Mouse (Mus musculus): ENCODE measurements around the gene Cep97. TPM values are rescaled to one million over a fixed set of nuclear protein-coding genes. Genes with fewer than 3 reads are reported as not detected.
A peak's percentile ranks its signal among the peaks of the same experiment; 100 is the strongest.

The Cep97 gene
- polyA plus RNA-seq, 1 experiment from 2014 or later, result 18.5 TPM

DNA sequence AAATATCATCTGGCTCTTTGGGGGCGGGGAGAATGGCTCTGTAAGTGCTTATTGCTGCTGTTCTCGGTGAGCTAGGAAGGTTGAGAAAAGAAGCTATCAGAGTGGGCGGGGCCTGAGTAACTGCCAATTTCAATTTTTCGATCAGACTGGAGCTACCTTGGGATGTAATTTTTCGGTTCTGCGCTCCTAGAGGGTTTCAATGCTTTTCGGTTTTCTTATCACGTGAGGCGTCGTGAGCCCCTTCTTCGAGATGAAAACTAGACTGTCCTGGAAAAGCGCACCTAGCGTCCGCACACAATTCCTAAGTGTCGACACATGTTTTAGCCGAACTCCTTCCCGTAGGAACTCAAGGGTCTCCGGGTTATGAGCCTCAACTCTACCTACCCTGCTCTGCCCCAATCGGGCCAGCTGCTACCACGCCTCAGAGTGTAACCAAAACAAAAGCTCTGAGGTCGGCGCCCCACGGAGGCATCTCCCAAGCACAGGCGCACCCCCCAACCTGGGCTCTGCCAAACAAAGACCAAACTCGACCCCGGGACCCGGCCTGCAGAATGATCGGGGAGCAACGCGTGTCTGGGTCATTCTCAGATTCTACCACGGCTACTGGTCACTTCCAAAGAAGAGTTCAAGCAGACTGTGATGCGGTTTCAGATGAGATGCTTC lies 843 bp downstream of the Cep97 start:
- H3K4me3 ChIP-seq, result peak overlapping the region; percentile 80
- peak overlapping the region; percentile 94 for H3K27ac ChIP-seq (replicated peaks)
- H3K9me3 ChIP-seq (replicated peaks), result no peaks in the 10 kb centered on the region
- DNase-seq (ENCODE audit: low spot score), result no peak
- peaks cover 8% of the 10 kb centered on the region for H3K4me1 ChIP-seq
- H3K36me3 ChIP-seq, result peaks cover 18% of the 10 kb centered on the region
- 2% methylated on average over 32 of the region's 32 CpGs for WGBS
- H3K27me3 ChIP-seq (ENCODE audit: low read depth, poor library complexity, severe bottlenecking), result no peaks in the 10 kb centered on the region

DNA sequence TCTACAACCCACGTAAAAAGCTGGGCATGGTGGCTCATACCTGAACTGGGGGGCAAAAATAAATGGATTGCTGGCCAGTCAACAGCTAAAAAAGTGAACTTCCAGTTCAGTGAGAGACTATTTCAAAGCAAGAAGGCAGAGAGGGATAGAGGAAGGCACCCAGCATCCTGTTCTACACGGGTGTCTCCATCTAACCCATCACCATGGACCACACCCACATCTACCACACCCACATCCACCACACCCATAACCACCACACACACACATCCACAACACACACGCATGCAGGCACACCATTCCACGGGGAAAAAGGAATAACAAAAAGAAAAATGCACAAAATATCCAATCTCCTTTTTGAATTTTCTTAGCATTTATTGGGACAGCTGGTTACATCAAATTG lies 10.6 kb downstream of the Cep97 start:
- Histone ChIP-seq H3K27me3 (ENCODE audit: low read depth, poor library complexity, severe bottlenecking) (no peaks in the 10 kb centered on the region), H3K36me3 (peaks cover 94% of the 10 kb centered on the region), H3K27ac (replicated peaks) (no peak overlapping the region), H3K9me3 (replicated peaks) (no peaks in the 10 kb centered on the region), H3K4me3 (no peak overlapping the region), H3K4me1 (no peaks in the 10 kb centered on the region)
- WGBS, result 89% methylated on average over 4 of the region's 4 CpGs
- no peak for DNase-seq (ENCODE audit: low spot score)

DNA sequence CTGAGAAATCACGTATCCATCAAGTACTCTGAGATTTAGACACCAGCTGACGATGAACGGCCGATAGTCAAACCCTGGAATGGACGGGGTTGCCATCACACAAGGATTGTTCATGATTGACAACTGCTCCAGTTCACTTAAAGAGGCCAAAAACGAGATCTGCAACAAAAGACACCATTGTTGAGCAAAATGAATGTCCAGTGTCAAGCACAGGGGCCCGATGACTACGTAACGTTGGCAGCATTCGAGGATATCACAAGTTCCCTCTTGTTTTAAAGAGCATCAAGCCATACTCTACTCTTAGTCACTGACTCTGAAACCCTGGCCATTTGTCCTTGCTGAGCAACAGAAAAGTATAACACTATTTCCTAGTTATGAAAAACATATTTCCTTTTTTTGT lies 12.6 kb downstream of the Cep97 start:
- no peaks in the 10 kb centered on the region for H3K4me1 ChIP-seq
- H3K36me3 ChIP-seq, result peaks cover 94% of the 10 kb centered on the region
- DNase-seq (ENCODE audit: low spot score), result no peak
- no peaks in the 10 kb centered on the region for H3K9me3 ChIP-seq (replicated peaks)
- 95% methylated on average over 10 of the region's 10 CpGs for WGBS
- no peak overlapping the region for H3K27ac ChIP-seq (replicated peaks)
- no peak overlapping the region for H3K4me3 ChIP-seq
- H3K27me3 ChIP-seq (ENCODE audit: low read depth, poor library complexity, severe bottlenecking), result no peaks in the 10 kb centered on the region

DNA sequence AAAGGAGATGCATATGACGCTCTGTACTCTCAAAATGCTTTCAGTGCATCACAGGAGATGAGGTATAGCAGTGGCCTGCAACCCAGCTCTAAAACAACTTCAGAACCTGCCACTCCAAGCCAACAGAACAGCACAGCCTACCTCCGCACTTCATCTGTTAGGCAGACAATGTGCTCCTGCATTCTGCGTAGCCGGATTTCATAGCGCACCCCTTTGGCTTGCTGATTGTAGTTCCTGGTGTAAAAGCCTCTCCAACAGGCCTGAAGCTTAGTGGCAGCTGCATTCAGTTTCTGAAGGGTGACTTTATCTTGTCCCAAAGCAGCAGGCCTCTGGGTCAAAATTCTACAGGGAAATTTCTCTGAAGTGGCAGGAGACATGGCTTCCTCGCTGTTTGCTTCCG lies 19.9 kb downstream of the Cep97 start:
- H3K27me3 ChIP-seq (ENCODE audit: low read depth, poor library complexity, severe bottlenecking), result no peaks in the 10 kb centered on the region
- no peak for DNase-seq (ENCODE audit: low spot score)
- H3K4me1 ChIP-seq, result no peaks in the 10 kb centered on the region
- peaks cover 99% of the 10 kb centered on the region for H3K36me3 ChIP-seq
- H3K9me3 ChIP-seq (replicated peaks), result no peaks in the 10 kb centered on the region
- no peak overlapping the region for H3K4me3 ChIP-seq
- H3K27ac ChIP-seq (replicated peaks), result no peak overlapping the region
- WGBS, result 96% methylated on average over 7 of the region's 7 CpGs

DNA sequence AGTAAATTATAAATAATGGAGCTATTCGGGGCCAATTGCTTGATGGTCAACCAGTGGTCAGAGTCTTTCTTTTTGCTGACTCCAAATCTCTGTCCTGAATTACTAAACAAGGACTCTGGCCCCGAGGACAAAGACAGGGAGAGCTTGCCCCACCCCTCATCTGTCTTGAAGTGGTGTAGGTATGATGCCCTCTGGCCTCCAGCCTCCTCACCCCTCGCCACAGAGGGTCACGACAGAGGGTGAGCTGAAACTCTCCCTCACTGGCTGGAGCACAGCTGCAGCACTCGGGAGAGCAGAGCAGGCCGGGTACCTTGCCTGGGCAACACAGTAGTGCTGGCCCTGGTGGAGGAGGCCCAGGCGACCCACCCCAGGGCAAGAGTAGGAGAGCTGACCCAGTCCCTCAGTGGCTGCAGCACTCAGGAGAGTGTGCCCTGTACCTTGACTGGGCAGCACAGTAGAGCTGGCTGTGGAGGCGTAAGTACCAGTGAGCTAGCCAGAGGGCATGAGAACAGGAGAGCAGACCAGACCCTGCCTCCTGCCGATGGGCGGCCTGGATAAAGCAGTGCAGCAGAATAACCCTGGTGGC lies 24.4 kb downstream of the Cep97 start:
- 93% methylated on average over 10 of the region's 10 CpGs for WGBS
- no peak overlapping the region for H3K27ac ChIP-seq (replicated peaks)
- no peaks in the 10 kb centered on the region for H3K27me3 ChIP-seq (ENCODE audit: low read depth, poor library complexity, severe bottlenecking)
- H3K4me3 ChIP-seq, result no peak overlapping the region
- no peak for DNase-seq (ENCODE audit: low spot score)
- H3K36me3 ChIP-seq, result peaks cover 97% of the 10 kb centered on the region
- no peaks in the 10 kb centered on the region for H3K4me1 ChIP-seq
- no peaks in the 10 kb centered on the region for H3K9me3 ChIP-seq (replicated peaks)

DNA sequence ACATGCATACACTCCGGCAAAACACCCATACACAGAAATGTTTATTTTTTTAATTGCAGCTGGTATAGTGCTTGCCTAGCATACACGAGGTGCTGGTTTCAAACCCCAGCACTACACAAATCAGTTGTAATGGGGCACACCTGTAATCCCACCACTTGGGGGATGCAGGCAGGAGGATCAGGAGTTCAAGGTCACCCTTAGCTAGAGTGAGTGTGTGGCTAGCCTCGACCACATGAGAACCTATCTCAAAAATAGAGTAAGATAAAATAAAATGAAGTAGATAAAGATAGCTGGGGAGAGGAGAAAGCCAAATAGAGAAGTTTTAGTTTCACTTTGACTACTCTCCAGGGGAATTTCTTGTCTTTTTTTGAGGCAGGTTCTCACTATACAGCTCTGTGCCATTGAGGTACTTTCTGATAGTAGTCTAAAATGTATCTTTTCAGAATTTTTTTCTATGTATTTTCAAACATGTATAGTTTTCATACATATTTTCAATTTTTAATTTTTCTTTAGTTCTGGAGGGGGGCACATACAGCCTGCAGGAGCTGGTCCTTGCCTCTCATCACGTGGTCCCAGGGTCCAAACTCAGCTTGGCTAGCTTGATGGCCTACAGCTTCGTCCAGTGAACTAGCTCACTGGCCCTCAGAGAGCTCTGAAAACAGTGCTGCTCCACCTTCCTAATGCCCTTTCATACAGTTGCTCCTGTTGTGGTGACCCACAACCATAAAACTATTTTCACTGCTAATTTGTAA lies 27.6 kb downstream of the Cep97 start:
- no peaks in the 10 kb centered on the region for H3K9me3 ChIP-seq (replicated peaks)
- WGBS, result 92% methylated on average over 5 of the region's 5 CpGs
- no peaks in the 10 kb centered on the region for H3K4me1 ChIP-seq
- H3K4me3 ChIP-seq, result no peak overlapping the region
- peaks cover 96% of the 10 kb centered on the region for H3K36me3 ChIP-seq
- no peak for DNase-seq (ENCODE audit: low spot score)
- no peaks in the 10 kb centered on the region for H3K27me3 ChIP-seq (ENCODE audit: low read depth, poor library complexity, severe bottlenecking)
- H3K27ac ChIP-seq (replicated peaks), result no peak overlapping the region

DNA sequence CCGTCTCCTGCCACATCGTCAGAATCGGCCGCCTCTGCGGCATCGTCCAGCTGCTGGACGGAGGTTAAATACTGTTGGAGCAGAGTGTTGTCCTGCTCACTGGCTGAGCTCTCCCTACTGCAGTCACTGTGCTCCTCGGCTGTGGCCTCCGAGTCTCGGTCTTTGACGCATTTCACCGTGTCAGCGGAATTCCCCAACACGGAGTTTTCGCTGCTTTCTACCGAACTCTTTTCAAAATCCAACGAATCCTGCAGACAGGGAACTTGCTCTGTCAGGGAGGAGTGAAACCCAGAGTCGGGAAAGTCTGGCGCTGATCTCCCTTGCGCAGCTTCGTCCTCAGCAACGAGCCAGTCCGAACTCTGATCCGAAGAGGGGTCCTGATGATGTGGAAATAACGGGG lies 29.3 kb downstream of the Cep97 start:
- H3K36me3 ChIP-seq, result peaks cover 87% of the 10 kb centered on the region
- no peaks in the 10 kb centered on the region for H3K27me3 ChIP-seq (ENCODE audit: low read depth, poor library complexity, severe bottlenecking)
- WGBS, result 91% methylated on average over 25 of the region's 25 CpGs
- no peak for DNase-seq (ENCODE audit: low spot score)
- H3K4me3 ChIP-seq, result no peak overlapping the region
- H3K27ac ChIP-seq (replicated peaks), result no peak overlapping the region
- no peaks in the 10 kb centered on the region for H3K9me3 ChIP-seq (replicated peaks)
- no peaks in the 10 kb centered on the region for H3K4me1 ChIP-seq

DNA sequence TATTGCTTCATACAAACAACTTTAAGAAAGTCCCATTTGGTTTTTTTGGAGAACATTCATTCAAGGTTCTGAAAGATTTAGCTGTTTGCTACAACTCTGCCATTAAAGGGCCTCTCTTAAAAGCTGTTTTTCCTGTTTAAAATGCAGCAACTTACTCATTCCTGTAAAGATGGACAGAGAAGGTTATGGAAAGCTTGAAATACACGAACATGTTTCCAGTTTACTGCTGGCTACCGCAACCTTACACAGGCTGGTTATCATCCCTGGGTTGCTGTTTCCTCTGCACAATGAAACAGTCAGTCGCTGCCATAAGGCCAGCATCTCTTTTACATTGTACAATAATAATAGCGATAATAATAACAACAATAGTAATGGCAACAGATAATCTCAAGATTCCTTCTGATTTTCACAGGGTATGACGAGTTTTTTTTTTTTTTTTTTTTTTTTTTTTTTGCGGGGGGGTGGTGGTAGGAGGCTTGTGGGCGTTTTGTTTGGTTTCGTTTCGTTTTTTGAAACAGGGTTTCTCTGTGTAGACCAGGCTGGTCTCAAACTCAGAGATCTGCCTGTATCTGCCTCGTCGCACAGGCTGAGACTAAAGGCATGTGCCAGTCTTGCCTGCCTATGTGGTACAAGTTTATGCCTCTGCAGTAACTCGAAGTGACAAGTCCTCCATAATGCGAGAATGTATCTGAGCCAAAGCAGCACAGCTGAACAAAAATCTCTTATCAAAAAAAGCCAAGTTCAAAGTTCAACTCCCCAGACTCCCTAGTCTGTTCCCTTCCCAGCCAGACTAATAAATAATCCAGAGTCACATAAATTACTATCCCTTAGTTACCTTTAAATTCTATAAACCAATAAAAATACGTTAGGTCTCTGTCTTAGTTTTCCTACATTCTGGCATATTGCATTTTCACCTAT lies 32.6 kb downstream of the Cep97 start:
- WGBS, result 90% methylated on average over 14 of the region's 14 CpGs
- no peak for DNase-seq (ENCODE audit: low spot score)
- H3K36me3 ChIP-seq, result peaks cover 63% of the 10 kb centered on the region
- no peaks in the 10 kb centered on the region for H3K4me1 ChIP-seq
- no peaks in the 10 kb centered on the region for H3K9me3 ChIP-seq (replicated peaks)
- H3K27me3 ChIP-seq (ENCODE audit: low read depth, poor library complexity, severe bottlenecking), result no peaks in the 10 kb centered on the region
- no peak overlapping the region for H3K4me3 ChIP-seq
- no peak overlapping the region for H3K27ac ChIP-seq (replicated peaks)

DNA sequence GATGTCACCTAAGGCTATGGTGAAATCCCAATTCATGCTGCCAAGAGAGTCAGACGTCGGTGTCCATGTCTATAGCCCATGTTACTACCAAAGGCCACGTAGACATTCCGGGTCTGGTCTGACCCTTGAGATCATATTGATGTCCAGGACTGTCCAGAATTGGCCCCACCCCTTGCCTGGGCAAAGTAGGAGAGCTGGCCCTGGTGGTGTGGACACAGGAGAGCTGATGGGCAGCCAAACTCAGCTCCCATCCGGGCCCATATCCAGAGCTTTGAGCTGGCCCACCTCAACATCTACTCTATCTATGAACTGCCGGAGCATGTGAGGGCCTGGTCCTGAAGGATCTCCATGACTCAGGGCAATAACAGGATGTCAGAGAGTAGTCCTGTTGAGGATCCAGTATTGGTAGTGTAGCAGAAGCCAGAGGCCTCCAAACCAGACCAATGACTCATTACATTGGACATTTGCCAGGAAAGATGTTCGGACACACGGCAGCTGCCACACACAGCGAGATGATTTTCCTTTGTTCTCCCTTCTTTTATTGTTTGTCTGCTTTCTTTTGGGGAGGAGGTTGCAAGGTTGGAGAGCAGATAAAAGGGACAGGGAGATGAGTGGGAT lies 36.2 kb downstream of the Cep97 start:
- H3K36me3 ChIP-seq, result peaks cover 28% of the 10 kb centered on the region
- H3K4me3 ChIP-seq, result no peak overlapping the region
- H3K9me3 ChIP-seq (replicated peaks), result no peaks in the 10 kb centered on the region
- 94% methylated on average over 9 of the region's 9 CpGs for WGBS
- no peak for DNase-seq (ENCODE audit: low spot score)
- H3K4me1 ChIP-seq, result peaks cover 19% of the 10 kb centered on the region
- H3K27ac ChIP-seq (replicated peaks), result no peak overlapping the region
- peaks cover 8% of the 10 kb centered on the region; the same call in 1 of the 2 replicates for H3K27me3 ChIP-seq (ENCODE audit: low read depth, poor library complexity, severe bottlenecking)

DNA sequence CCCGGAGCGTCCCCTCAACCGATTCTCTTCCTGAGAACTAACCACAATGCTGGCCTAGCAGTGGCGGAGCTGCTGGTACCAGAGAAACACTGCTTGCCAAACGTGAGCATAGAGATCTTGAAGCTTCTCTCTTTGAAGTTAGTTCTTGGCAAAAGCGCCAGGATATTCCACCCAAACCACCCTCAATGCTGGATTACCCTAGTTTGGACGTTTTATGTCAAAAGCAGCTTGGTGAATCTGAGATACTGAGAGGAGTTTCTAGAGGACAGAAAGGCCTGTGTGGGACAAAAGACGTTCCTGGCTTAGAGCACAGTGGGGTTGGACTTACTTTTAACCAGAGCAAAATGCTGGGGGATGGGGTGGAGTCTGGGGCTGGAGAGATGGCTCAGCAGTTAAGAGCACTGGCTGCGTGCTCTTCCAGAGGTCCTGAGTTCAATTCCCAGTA lies 39.0 kb downstream of the Cep97 start:
- DNase-seq (ENCODE audit: low spot score), result no peak
- peak overlapping the region; percentile 86 for H3K4me3 ChIP-seq
- H3K27ac ChIP-seq (replicated peaks), result peak overlapping the region; percentile 90
- H3K27me3 ChIP-seq (ENCODE audit: low read depth, poor library complexity, severe bottlenecking), result peaks cover 8% of the 10 kb centered on the region; the same call in 1 of the 2 replicates
- H3K36me3 ChIP-seq, result peaks cover 9% of the 10 kb centered on the region
- peaks cover 19% of the 10 kb centered on the region for H3K4me1 ChIP-seq
- no peaks in the 10 kb centered on the region for H3K9me3 ChIP-seq (replicated peaks)
- 3% methylated on average over 9 of the region's 9 CpGs for WGBS

DNA sequence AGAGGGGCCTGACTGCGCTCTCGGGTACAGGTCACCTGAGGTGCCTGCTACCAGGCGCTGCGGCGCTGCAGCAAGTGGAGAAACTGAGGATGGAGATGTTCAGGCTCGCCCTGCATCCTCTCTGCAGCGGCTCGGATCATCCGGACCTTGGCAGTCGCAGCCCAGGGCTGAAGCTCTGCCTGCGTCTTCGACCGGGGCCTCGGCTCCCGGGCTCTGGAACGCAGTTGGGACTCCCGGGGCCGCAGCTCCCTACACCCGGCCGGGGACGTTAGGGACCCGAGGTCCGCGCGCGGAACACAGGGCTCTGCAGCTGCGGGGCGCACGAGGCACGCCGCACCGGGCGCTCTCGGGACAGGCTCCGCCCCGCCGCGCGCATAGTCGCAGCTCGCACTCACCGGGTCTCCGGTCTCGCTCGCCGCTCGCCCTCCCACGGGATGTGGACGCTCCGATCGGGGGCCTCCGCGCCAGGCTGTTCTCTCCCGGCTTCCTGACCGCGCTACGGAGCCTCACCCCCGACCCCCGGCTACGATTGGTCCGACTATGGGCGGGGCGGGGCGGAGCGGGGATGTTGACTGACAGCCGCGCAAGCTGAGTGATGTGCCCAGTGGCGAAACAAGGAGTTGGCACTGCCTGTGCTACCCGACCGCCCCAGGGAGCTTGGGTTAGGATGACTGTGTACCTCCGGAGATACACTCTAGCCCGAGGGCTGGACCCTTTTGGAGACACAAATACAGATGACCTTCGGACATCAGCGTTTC lies 39.6 kb downstream of the Cep97 start, which contains the start of gene Nxpe3:
Gene Nxpe3, minus strand, starts transcription at position 393 of the 758 bp plus-strand sequence.
- DNase-seq (ENCODE audit: low spot score), result peak; percentile 94
- H3K4me1 ChIP-seq, result peaks cover 19% of the 10 kb centered on the region
- WGBS, result under 1% methylated on average over 74 of the region's 74 CpGs
- H3K9me3 ChIP-seq (replicated peaks), result no peaks in the 10 kb centered on the region
- H3K36me3 ChIP-seq, result peaks cover 11% of the 10 kb centered on the region
- peak within 1 kb of the TSS; percentile 86 for H3K4me3 ChIP-seq
- peak within 1 kb of the TSS; percentile 90 for H3K27ac ChIP-seq (replicated peaks)
- H3K27me3 ChIP-seq (ENCODE audit: low read depth, poor library complexity, severe bottlenecking), result peaks cover 8% of the 10 kb centered on the region; the same call in 1 of the 2 replicates

Measured in midbrain, embryonic 10.5 days (tissue).